Mouse (Mus musculus): ENCODE measurements at regions not wholly inside any gene's neighbourhood (a gene's known extent, or its start where the extent isn't known, plus 50 kb on each side); places are given as distances from the start of the nearest gene placed in this dataset.

GRCm38 (mm10) chr11:48176451-48176850 lies 187.7 kb upstream of the Sgcd start:
- no peak for DNase-seq (ENCODE audit: low spot score)

- DNase-seq (ENCODE audit: low spot score), result no peak
These were observed 163.4 kb upstream of the Sgcd start for GRCm38 (mm10) chr11:48152219-48152618.

GRCm38 (mm10) chr11:48133335-48133734 lies 144.6 kb upstream of the Sgcd start:
- no peak for DNase-seq (ENCODE audit: low spot score)

GRCm38 (mm10) chr11:48098063-48098462 lies 109.3 kb upstream of the Sgcd start:
- DNase-seq (ENCODE audit: low spot score), result no peak

- no peak for DNase-seq (ENCODE audit: low spot score)
These were observed 108.7 kb upstream of the Sgcd start for GRCm38 (mm10) chr11:48097455-48097854.

GRCm38 (mm10) chr11:48067072-48067471 lies 78.3 kb upstream of the Sgcd start:
- DNase-seq (ENCODE audit: low spot score), result no peak

- no peak for DNase-seq (ENCODE audit: low spot score)
These were observed 75.0 kb upstream of the Sgcd start for GRCm38 (mm10) chr11:48063719-48064118.

- no peak for DNase-seq (ENCODE audit: low spot score)
These were observed 72.7 kb upstream of the Sgcd start for GRCm38 (mm10) chr11:48061501-48061900.

GRCm38 (mm10) chr11:48051156-48051866 lies 62.5 kb upstream of the Sgcd start:
- no peak for DNase-seq (ENCODE audit: low spot score)

GRCm38 (mm10) chr11:48048311-48048710 lies 59.5 kb upstream of the Sgcd start:
- no peak for DNase-seq (ENCODE audit: low spot score)

All from thymus, postnatal 0 days (tissue).